Mouse (Mus musculus): ENCODE measurements around the gene Ebf1.

- no peak for TF ChIP-seq POLR2A (IDR thresholded peaks at IDR 0.05; ENCODE audit: control insufficient read depth, low read depth, low read length)
- TF ChIP-seq CTCF (IDR thresholded peaks at IDR 0.05; ENCODE audit: control insufficient read depth, insufficient read depth, insufficient replicate concordance, low read depth, low read length): no peak
Measured at GRCm38 (mm10) chr11:44723950-44724502, 106.9 kb downstream of the Ebf1 start.
